Mouse (Mus musculus): ENCODE results near the gene Actl6b. TPM values are rescaled to one million over a fixed set of nuclear protein-coding genes. Genes with fewer than 3 reads are reported as not detected.

Gene Actl6b
- polyA plus RNA-seq, 1 experiment from 2014 or later, result 0.35 TPM

GRCm38 (mm10) chr5:137530588-137531413 is 22.5 kb upstream of the Actl6b start:
- Histone ChIP-seq H3K9ac (peak overlapping the region; percentile 82), H3K4me1 (peaks cover 39% of the 10 kb centered on the region), H3K9me3 (no peaks in the 10 kb centered on the region), H3K36me3 (peaks cover 40% of the 10 kb centered on the region), H3K4me2 (peak overlapping the region; percentile 71), H3K27ac (peak overlapping the region; percentile 96), H3K27me3 (no peaks in the 10 kb centered on the region), H3K4me3 (peak overlapping the region; percentile 85)
- peak; percentile 59 for ATAC-seq (ENCODE audit: insufficient number of reproducible peaks, low FRiP score, low TSS enrichment, low read depth)
- under 1% methylated on average over 40 of the region's 46 CpGs for WGBS

- ATAC-seq (ENCODE audit: insufficient number of reproducible peaks, low FRiP score, low TSS enrichment, low read depth), result no peak
- Histone ChIP-seq H3K4me2 (peak overlapping the region; percentile 71), H3K9me3 (no peaks in the 10 kb centered on the region), H3K27me3 (no peaks in the 10 kb centered on the region), H3K4me1 (peaks cover 33% of the 10 kb centered on the region), H3K9ac (peak overlapping the region; percentile 82), H3K27ac (peak overlapping the region; percentile 96), H3K4me3 (peak overlapping the region; percentile 85), H3K36me3 (peaks cover 34% of the 10 kb centered on the region)
- WGBS, result under 1% methylated on average over 50 of the region's 51 CpGs
Measured at GRCm38 (mm10) chr5:137531414-137532130, 21.7 kb upstream of the Actl6b start.

- Histone ChIP-seq H3K36me3 (peaks cover 31% of the 10 kb centered on the region), H3K4me1 (peaks cover 31% of the 10 kb centered on the region), H3K27me3 (0 out of 2 replicates have a peak, but pooled peaks cover 2% of the 10 kb centered on the region), H3K9me3 (no peaks in the 10 kb centered on the region), H3K4me2 (peak overlapping the region; percentile 71), H3K9ac (peak overlapping the region; percentile 82), H3K4me3 (peak overlapping the region; percentile 85), H3K27ac (peak overlapping the region; percentile 96)
- WGBS, result under 1% methylated on average over 19 of the region's 19 CpGs
- ATAC-seq (ENCODE audit: insufficient number of reproducible peaks, low FRiP score, low TSS enrichment, low read depth), result no peak
Measured at GRCm38 (mm10) chr5:137532131-137532807, 21.0 kb upstream of the Actl6b start.

- ATAC-seq (ENCODE audit: insufficient number of reproducible peaks, low FRiP score, low TSS enrichment, low read depth), result peak; percentile 2; the same call in 1 of the 2 replicates
- Histone ChIP-seq H3K9ac (peak overlapping the region; percentile 82), H3K4me3 (peak overlapping the region; percentile 85), H3K27me3 (0 out of 2 replicates have a peak, but pooled peaks cover 2% of the 10 kb centered on the region), H3K36me3 (peaks cover 26% of the 10 kb centered on the region), H3K27ac (peak overlapping the region; percentile 96), H3K9me3 (no peaks in the 10 kb centered on the region), H3K4me2 (peak overlapping the region; percentile 71), H3K4me1 (peaks cover 26% of the 10 kb centered on the region)
- 0% methylated on average over 12 of the region's 12 CpGs for WGBS
Measured at GRCm38 (mm10) chr5:137532808-137533116, 20.6 kb upstream of the Actl6b start.

- peaks cover 21% of the 10 kb centered on the region for H3K36me3 ChIP-seq
- peak within 1 kb of the TSS; percentile 85 for H3K4me3 ChIP-seq
- peak within 1 kb of the TSS; percentile 96 for H3K27ac ChIP-seq
- H3K9ac ChIP-seq, result peak within 1 kb of the TSS; percentile 82
- H3K4me1 ChIP-seq, result peaks cover 21% of the 10 kb centered on the region
- H3K27me3 ChIP-seq, result 0 out of 2 replicates have a peak, but pooled peaks cover 2% of the 10 kb centered on the region
- ATAC-seq (ENCODE audit: insufficient number of reproducible peaks, low FRiP score, low TSS enrichment, low read depth), result peak; percentile 76
- H3K9me3 ChIP-seq, result no peaks in the 10 kb centered on the region
- peak within 1 kb of the TSS; percentile 71 for H3K4me2 ChIP-seq
- WGBS, result under 1% methylated on average over 40 of the region's 40 CpGs
Measured at GRCm38 (mm10) chr5:137533117-137533827, 20.0 kb upstream of the Actl6b start, which contains the start of the genes Epo and Gnb2. Gene Epo (minus strand): TSS chr5:137533242. Gene Gnb2 (minus strand): TSS chr5:137533510.

GRCm38 (mm10) chr5:137534762-137535161 is 18.6 kb upstream of the Actl6b start:
- 90% methylated on average over 3 of the region's 3 CpGs for WGBS
- Histone ChIP-seq H3K4me1 (peaks cover 11% of the 10 kb centered on the region), H3K27ac (no peak overlapping the region), H3K36me3 (peaks cover 6% of the 10 kb centered on the region), H3K9me3 (no peaks in the 10 kb centered on the region), H3K4me2 (no peak overlapping the region), H3K4me3 (no peak overlapping the region), H3K9ac (no peak overlapping the region), H3K27me3 (0 out of 2 replicates have a peak, but pooled peaks cover 2% of the 10 kb centered on the region)
- no peak for ATAC-seq (ENCODE audit: insufficient number of reproducible peaks, low FRiP score, low TSS enrichment, low read depth)

- H3K27me3 ChIP-seq, result 0 out of 2 replicates have a peak, but pooled peaks cover 2% of the 10 kb centered on the region
- no peak for ATAC-seq (ENCODE audit: insufficient number of reproducible peaks, low FRiP score, low TSS enrichment, low read depth)
- H3K4me2 ChIP-seq, result no peak overlapping the region
- WGBS, result 70% methylated on average over 9 of the region's 9 CpGs
- H3K36me3 ChIP-seq, result 0 out of 2 replicates have a peak, but pooled peaks cover under 1% of the 10 kb centered on the region
- peaks cover 5% of the 10 kb centered on the region for H3K4me1 ChIP-seq
- H3K9me3 ChIP-seq, result no peaks in the 10 kb centered on the region
- no peak overlapping the region for H3K9ac ChIP-seq
- no peak overlapping the region for H3K4me3 ChIP-seq
- H3K27ac ChIP-seq, result no peak overlapping the region
Measured at GRCm38 (mm10) chr5:137535318-137535717, 18.0 kb upstream of the Actl6b start.

GRCm38 (mm10) chr5:137537461-137537860 is 15.9 kb upstream of the Actl6b start:
- H3K27me3 ChIP-seq, result 0 out of 2 replicates have a peak, but pooled peaks cover 2% of the 10 kb centered on the region
- no peak overlapping the region for H3K4me2 ChIP-seq
- no peaks in the 10 kb centered on the region for H3K4me1 ChIP-seq
- H3K27ac ChIP-seq, result no peak overlapping the region
- no peak overlapping the region for H3K9ac ChIP-seq
- no peaks in the 10 kb centered on the region for H3K9me3 ChIP-seq
- WGBS, result 55% methylated on average over 4 of the region's 4 CpGs
- ATAC-seq (ENCODE audit: insufficient number of reproducible peaks, low FRiP score, low TSS enrichment, low read depth), result no peak
- no peaks in the 10 kb centered on the region for H3K36me3 ChIP-seq
- H3K4me3 ChIP-seq, result no peak overlapping the region

GRCm38 (mm10) chr5:137539291-137539801 is 14.0 kb upstream of the Actl6b start:
- ATAC-seq (ENCODE audit: insufficient number of reproducible peaks, low FRiP score, low TSS enrichment, low read depth), result no peak
- Histone ChIP-seq H3K36me3 (no peaks in the 10 kb centered on the region), H3K9ac (no peak overlapping the region), H3K27ac (no peak overlapping the region), H3K4me3 (no peak overlapping the region), H3K9me3 (no peaks in the 10 kb centered on the region), H3K4me1 (no peaks in the 10 kb centered on the region), H3K4me2 (no peak overlapping the region), H3K27me3 (0 out of 2 replicates have a peak, but pooled peaks cover 2% of the 10 kb centered on the region)
- WGBS, result 67% methylated on average over 7 of the region's 7 CpGs

GRCm38 (mm10) chr5:137540991-137541390 is 12.3 kb upstream of the Actl6b start:
- no peak for ATAC-seq (ENCODE audit: insufficient number of reproducible peaks, low FRiP score, low TSS enrichment, low read depth)
- H3K27me3 ChIP-seq, result 0 out of 2 replicates have a peak, but pooled peaks cover 2% of the 10 kb centered on the region
- WGBS, result 78% methylated on average over 6 of the region's 6 CpGs
- no peak overlapping the region for H3K9ac ChIP-seq
- no peak overlapping the region for H3K4me3 ChIP-seq
- H3K36me3 ChIP-seq, result no peaks in the 10 kb centered on the region
- H3K9me3 ChIP-seq, result no peaks in the 10 kb centered on the region
- H3K4me1 ChIP-seq, result no peaks in the 10 kb centered on the region
- H3K27ac ChIP-seq, result no peak overlapping the region
- no peak overlapping the region for H3K4me2 ChIP-seq

All from limb, embryonic 15.5 days (tissue).